Mouse (Mus musculus): ENCODE data around the gene Ahnak2.

GRCm38 (mm10) chr12:112821216-112821615 is 18.8 kb upstream of the Ahnak2 start:
- TF ChIP-seq CTCF (IDR thresholded peaks at IDR 0.05; ENCODE audit: low read depth): no peak
- no peak for TF ChIP-seq EP300 (IDR thresholded peaks at IDR 0.05; ENCODE audit: low read depth)

Data from liver, postnatal 0 days (tissue).